Mouse (Mus musculus) neutrophil, adult 59 days (primary cell): Measurements from ENCODE around the gene Xrcc5. TPM values are rescaled to one million over a fixed set of nuclear protein-coding genes. Genes with fewer than 3 reads are reported as not detected.

Experiments
- total RNA-seq, 2 experiments: library from RNA; stranded (reverse); gene quantifications; 1 replicate in 1 of 2; 2 replicates in 1 of 2; pipeline ENCODE4 v1.2.4; 2023

Xrcc5 gene
- total RNA-seq: 1 to 10 TPM; 1.2 to 1.9 TPM

GRCm38 (mm10) chr1:72307317-72307798, at the start of gene Xrcc5:
TSS of gene Xrcc5 (plus strand) at chr1:72307421.

GRCm38 (mm10) chr1:72283992-72284485, 23.2 kb upstream of the Xrcc5 start, which contains the start of the genes Pecr and Tmem169:
TSS of gene Pecr (minus strand) at chr1:72284314.
TSS of gene Tmem169 (plus strand) at chr1:72284369.

Other genes with a start within 250 kb of the Xrcc5 start
- 1 to 10 TPM; 3.7 to 6.7 TPM for gene Mreg, start 95.1 kb upstream of the Xrcc5 start, total RNA-seq
- 1 to 10 TPM; 5.6 to 7.1 TPM for gene Pecr, start 23.1 kb upstream of the Xrcc5 start, total RNA-seq
- gene Tmem169, start 23.1 kb upstream of the Xrcc5 start, total RNA-seq: not detected
- gene March4, start 229.5 kb downstream of the Xrcc5 start, total RNA-seq: under 1 TPM in 1 of 2 experiments, not detected in 1; 0.09 TPM